Mouse (Mus musculus) heart, adult 18-20 months (tissue): Measurements from ENCODE around the gene Ercc5. TPM values are rescaled to one million over a fixed set of nuclear protein-coding genes. Genes with fewer than 3 reads are reported as not detected.

Experiments
- DNase-seq, 2 experiments: peaks; one replicate each; pipeline ENCODE4 v3.0.0; 2021 to 2022; ENCODE audit warnings: mixed read lengths in 1 of 2
- total RNA-seq, 2 experiments: library from RNA; stranded (reverse); gene quantifications; 2 replicates each; pipeline ENCODE4 v1.2.3; 2021

The Ercc5 gene
- total RNA-seq, 2 experiments from 2014 or later = 14.8 to 16.2 TPM

DNA sequence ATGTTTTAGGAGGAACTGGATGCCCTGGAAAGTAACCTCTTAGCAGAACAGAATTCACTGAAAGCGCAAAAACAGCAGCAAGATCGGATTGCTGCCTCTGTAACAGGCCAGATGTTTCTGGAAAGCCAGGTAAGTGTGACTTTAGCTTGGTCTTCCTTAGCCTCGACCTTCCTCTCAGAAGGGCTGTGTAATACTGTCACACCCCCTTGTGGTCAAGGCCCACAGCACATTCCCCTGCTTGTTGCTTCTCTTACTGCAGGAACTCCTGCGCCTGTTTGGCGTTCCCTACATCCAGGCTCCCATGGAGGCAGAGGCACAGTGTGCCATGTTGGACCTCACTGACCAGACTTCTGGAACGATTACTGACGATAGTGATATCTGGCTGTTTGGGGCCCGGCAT, 26.4 kb downstream of the Ercc5 start:
- DNase-seq = no peak

DNA sequence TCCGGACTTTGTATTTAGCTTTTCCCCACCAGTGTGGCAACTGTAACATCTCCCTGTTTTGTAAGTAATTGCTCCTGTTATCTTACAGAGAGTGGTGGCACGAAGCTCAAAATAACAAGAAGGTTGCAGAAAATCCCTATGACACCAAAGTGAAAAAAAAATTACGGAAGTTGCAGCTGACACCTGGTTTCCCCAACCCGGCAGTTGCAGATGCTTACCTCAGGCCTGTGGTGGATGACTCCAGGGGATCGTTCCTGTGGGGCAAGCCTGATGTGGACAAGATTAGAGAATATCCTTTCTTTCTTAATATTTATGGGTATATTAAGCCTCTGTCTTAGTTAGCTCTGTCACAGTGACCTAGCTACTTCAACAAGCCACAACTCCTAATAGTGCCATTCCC, 30.5 kb downstream of the Ercc5 start:
- no peak for DNase-seq

GRCm38 (mm10) chr1:44186396-44186795, 38.9 kb downstream of the Ercc5 start:
- no peak for DNase-seq

- DNase-seq = peak; percentile 52 to 56
Measured at GRCm38 (mm10) chr1:44198273-44199171, 51.0 kb downstream of the Ercc5 start.

DNA sequence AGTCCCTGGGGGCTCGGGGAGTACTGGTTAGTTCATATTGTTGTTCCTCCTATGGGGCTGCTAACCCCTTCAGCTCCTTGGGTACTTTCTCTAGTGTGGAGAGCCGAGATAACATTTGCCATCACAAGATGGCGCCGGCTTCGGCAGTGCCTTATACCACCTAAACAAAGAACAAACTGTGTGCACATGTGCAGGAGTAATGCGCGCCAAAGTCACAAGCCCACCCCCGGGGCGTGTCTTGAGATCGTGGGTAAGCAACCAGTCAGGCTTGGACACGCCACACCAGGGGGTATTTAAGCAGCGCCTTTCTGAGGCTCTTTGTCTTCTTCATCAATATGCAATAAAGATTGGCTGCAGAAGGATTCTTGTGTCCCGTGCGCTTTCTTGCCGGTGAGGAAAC, 55.3 kb downstream of the Ercc5 start:
- no peak for DNase-seq

DNA sequence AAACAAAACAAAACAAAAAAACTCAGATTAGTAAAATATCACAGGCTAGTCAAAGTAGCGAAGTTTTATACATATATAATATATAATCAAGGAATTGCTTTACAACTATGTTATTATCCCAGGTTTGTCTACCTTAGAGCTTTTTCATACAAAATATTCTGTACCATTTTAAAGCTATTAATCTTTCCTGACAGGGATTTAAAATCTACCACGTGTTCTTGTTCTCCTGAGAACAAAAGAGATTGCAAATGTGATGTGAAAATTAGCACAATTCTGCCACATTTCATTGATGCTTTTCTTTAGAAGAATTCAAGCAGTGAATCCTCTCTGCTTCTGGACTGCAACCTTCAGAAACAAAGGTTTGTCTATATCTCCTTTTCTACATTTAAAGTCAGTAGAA, 66.9 kb downstream of the Ercc5 start:
- DNase-seq = no peak

- peak; percentile 70 to 79 for DNase-seq
Measured at GRCm38 (mm10) chr1:44216352-44217116, 69.0 kb downstream of the Ercc5 start.

DNA sequence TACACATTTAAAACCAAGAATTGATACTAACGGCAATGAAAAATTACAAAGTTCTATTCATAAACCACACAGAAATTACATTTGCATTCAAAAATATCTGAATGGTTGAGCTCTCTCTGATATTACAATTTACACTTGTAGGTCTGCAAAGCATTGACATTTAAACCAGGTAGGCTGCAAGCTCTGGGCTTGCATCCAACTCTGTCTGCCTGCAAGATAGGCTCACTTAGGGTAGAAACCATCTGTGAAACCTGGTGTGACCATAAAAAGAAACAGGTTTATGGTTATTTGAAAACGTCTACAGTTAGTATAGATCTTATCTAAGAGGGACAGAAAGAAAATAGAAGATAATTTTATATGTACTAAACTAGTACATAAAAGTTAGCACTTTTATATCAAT, 69.6 kb downstream of the Ercc5 start:
- DNase-seq = peak in 1 of 2 experiments; percentile 11

GRCm38 (mm10) chr1:44218876-44219275, 71.3 kb downstream of the Ercc5 start, which contains the start of gene Mettl21e:
TSS of gene Mettl21e (minus strand) at chr1:44218961.
- DNase-seq = peak; percentile 67 to 76

DNA sequence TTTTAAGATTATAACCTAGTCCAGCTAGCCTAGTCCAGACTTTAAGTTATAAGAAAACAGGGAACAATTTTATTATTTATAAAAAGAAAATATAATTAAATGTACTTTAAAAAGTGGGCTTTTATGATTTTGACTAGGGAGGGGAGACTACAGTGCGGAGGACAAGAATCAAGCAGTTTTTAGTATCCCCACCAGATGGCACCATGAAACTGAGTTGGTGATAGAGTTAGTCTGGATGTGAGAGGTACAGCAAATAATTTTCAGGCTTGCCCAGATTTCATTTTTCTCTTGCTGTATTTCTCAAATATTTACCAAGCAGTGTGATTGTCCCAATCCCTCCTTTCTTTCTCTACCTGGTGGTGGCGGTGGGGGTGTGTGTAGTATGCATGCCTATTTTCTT, 81.5 kb downstream of the Ercc5 start:
- peak; percentile 26 to 68 for DNase-seq

Other genes starting within 250 kb of the Ercc5 start
- 10 to 100 TPM; 43.5 to 43.9 TPM for gene Tpp2, start 214.1 kb upstream of the Ercc5 start, total RNA-seq
- not detected for gene Mettl21c, start 127.7 kb upstream of the Ercc5 start, total RNA-seq
- gene Gm8251, start 85.8 kb upstream of the Ercc5 start, total RNA-seq = not detected
- 10 to 100 TPM in 1 of 2 experiments, 1 to 10 TPM in 1; 8.3 to 10.4 TPM for gene Tex30, start 45.3 kb upstream of the Ercc5 start, total RNA-seq
- gene Kdelc1, start 28.9 kb upstream of the Ercc5 start, total RNA-seq = 10 to 100 TPM; 15.6 to 16.9 TPM
- gene Bivm, start 28.8 kb upstream of the Ercc5 start, total RNA-seq = 10 to 100 TPM in 1 of 2 experiments, 1 to 10 TPM in 1; 8.9 to 11.2 TPM
- gene Mettl21e, start 71.2 kb downstream of the Ercc5 start, total RNA-seq = not detected